Mouse (Mus musculus): ENCODE data around the gene Prokr1.
"Not testable (repeated sequence)": the region's sequence is repeated elsewhere in the genome, so short reads cannot be mapped to it uniquely, and the experiment has no call there.

The Prokr1 gene

DNA sequence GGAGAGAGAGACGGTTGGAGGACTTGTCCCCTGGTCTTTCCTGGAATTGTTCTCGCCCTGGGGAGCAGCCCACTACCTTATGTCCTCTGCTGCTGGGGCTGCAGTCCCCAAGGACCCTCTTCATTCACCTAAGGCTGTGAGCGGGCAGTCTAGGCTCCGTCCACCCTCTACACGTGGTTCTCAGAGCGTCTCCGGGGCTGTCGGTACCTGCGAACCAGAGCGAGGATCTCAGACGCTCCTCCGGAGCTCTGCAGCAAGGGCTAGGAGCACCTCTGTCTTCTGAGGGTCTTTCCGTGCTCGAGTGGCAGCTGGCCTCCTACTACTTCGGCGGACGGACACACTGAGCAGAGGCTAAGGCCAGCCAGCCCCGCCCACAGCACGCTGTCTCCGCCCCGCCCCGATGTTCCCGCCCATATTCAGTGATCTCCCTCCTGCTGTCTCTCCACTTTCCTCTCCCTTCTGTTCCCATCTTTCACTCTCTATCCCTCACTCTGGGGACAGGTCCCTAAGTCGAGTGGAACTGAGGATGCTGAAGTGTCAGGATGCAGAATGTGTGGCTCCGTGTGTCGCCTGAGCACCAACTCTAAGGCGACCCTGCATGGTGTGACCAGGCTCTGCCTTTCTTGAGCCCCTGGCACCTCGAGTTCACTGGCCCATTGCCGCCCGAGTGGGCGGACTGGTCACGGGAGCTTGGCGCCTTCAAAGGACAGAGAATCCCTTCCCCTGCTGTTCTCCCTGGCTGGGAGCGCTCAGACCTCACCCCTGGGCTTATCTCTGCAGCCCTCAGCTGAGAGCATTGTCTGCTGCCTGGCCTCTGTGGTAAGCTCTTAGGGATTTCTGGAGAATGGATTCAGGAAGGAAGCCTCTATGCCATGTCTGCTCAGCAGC, at the start of gene Prokr1:
Gene Prokr1, minus strand, starts transcription at position 350 of the 888 bp plus-strand sequence.
- DNase-seq (ENCODE audit: low read depth, low spot score): peak; percentile 59

DNA sequence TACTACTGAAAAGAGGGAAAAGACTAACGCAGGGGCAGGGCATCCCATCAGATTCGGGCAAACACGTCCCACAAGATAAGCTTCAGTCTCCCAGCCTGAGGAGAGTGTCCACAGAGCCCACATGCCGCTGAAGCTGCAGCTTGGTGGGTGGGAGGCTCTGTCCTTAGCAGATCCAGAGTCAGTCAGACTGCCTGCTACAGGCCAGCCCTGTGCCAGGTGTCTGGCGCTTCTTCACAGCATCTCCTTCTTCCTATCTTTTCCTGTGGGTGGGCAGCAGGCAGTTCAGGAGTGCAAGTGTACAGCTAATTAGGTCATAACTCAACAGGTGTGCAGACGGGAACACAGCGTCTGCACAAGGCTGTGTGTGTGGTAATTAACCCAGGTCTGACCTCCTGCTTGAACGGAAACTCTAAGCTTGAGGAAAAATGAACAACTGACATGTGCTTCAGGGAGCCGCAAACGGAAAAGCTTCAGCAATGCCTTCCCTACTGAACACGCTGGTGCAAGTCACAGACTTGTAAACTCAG, 47.7 kb upstream of the Prokr1 start:
- peak; percentile 16 for DNase-seq (ENCODE audit: low read depth, low spot score)

DNA sequence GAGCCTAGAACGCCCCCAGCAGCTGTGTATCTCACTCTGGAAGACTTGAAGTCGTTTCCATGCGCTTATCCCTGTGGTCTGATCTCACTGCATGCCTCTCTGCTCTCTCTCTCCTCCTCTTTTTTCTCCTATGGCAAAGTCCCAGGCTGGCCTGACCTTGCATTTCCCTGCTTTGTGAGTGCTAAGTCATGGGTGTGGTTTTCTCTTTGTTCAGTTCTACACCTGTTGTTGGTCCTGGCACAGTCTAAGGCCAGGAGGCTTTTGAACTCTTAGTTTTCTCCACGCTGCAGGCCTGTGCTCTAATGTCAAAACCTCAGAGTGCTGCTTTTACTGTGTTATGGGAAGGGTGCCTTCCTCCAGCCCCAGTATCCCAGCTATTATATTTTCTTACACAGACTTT, 41.6 kb upstream of the Prokr1 start:
- no peak for DNase-seq (ENCODE audit: low read depth, low spot score)

DNA sequence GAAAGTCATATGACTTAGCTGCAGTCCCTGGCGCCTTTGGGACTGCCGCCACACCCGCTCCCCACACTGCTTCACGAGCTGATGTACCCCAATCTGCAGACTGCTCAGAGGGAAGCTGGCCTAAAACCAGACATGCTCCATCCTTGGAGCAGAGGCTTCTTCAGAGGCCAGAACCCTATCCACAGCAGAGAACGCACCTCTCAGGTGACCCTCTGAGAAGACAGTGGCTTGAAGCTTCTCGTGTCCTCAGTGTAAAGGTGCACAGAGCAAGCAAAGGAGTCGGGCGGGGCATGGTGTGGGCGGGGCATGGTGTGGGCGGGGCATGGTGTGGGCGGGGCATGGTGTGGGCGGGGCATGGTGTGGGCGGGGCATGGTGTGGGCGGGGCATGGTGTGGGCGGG, 38.4 kb upstream of the Prokr1 start:
- DNase-seq (ENCODE audit: low read depth, low spot score): not testable (repeated sequence)

DNA sequence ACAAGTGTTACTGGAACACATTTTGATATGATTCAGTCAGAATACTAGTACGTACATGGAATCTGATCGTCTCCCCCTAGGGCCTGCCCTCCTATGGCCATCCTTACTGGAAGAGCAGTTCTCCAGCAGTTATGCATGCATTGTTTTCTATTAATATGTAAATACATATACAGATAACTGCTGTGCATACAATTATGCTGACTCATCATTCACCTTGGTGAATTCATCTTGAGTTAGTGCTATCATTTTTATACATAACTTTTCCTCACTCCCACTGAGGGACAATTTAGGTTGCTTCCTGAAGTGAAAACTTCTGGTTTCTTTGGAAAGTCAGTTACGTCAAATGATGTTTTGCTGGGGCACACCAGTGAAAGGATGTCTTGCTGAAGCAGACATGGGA, 32.6 kb upstream of the Prokr1 start:
- no peak for DNase-seq (ENCODE audit: low read depth, low spot score)

DNA sequence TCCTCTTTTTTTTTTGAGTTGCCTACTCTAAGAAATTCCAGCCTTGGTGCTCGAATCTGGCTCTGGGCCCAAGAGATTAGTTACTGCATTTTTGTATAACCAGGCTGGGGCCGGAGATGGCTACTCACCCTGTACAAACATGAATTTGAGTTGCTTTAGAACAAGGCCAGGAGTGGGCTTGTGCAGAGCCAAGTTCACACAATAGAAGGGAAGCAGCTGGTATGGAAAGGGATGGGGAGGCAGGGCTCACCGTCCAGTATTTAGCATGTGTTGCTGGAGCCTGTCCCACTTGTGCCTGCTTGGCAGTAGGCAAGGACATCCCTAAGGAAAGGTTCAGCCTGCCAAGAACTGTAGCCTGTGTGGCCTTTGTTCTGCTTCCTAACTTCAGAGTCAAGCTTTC, 30.7 kb upstream of the Prokr1 start:
- no peak for DNase-seq (ENCODE audit: low read depth, low spot score)

DNA sequence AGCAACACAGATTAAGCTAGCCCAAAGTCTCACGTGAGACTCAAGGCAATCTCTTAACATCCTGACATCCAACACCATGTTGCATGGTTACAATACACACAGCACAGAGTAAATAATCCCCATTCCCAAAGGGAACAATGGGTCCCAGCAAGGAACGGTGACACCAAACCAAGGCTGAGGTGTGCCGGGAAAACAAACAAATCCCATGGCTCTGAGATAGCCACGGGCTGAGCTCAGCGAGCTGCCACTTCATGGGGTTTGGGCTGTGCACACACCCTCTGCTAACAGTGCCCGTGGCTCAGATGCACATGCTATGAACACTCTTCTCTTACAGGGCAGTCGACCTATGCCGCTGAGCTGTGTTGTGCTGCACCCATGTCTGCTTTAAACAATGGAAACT, 27.5 kb upstream of the Prokr1 start:
- DNase-seq (ENCODE audit: low read depth, low spot score): no peak

DNA sequence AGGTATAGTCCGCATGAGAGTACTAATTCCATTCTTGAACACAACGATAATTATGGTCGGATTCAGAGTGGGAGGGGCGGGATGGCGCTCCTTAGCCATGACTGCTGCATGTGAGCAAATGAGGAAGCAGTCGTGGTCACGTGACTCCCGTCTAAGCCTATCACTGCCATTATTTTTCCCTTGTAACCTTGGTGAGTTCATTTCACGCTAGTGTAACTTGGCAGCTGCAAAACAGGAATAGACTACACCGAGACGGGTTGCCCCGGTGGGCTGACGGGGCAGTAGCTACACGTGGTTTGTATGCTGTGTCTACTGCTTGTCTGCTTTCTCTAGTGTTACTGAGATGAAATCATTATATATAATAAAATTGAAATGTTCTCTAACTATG, 25.1 kb upstream of the Prokr1 start:
- no peak for DNase-seq (ENCODE audit: low read depth, low spot score)

DNA sequence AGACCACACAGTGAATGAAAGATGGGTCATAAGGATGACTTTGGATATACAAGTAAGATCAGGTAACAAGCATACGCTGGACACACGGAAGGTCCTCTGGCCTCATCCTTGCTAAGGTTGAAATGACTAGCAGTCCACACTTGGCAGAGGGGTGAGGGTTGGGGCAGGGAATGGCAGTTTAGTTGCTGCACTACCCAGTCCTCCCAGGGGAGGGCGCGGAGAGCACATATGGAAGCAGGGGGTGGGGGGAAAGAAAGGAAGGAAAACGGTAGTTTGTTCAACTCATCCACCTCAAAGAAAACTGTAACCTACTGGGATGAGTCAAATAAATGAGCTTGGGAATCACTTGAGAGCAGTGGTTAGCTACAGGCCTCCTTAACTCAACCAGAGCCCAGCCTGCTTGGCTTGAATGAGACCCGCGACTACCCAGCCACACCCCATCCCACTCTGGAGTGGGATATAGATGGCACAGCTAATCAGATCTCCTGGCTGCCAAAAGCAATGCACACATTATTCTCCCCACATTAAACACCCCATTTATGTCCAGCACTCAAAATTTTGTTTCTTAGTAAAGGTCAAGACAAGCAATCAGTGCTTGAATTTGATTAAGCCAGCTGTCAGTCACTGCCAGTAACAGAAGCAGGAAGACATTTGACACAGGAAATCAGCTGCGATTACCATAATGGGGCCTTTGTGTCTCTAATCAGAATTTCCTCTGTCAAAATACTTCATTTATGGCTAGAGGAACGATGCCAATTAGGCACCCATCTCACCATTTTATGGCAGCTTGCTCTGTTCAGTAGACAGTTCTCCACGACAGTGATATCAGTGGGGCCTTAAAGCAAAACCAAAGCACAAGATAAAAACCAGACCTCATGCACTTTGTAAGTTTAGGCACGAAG, 24.5 kb upstream of the Prokr1 start:
- no peak for DNase-seq (ENCODE audit: low read depth, low spot score)

DNA sequence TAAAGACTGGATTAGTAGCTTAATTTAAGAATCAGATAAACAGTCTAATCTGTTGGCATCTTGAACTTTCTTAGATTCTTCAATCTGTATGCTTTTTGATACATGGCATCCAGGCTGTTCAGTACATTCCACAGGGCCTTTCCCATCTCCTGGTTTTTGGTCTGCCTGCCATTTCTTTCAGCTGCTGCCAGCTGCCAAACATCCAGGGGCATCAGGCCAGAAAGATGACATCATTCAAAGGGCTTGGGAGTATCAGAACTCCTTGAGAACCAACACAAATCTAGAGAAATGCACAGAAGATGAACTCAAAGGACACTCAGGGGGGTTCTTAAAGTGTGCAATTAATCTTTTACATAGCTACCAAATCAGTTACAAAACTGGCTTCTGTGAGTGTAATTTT, 9.3 kb upstream of the Prokr1 start:
- DNase-seq (ENCODE audit: low read depth, low spot score): no peak

DNA sequence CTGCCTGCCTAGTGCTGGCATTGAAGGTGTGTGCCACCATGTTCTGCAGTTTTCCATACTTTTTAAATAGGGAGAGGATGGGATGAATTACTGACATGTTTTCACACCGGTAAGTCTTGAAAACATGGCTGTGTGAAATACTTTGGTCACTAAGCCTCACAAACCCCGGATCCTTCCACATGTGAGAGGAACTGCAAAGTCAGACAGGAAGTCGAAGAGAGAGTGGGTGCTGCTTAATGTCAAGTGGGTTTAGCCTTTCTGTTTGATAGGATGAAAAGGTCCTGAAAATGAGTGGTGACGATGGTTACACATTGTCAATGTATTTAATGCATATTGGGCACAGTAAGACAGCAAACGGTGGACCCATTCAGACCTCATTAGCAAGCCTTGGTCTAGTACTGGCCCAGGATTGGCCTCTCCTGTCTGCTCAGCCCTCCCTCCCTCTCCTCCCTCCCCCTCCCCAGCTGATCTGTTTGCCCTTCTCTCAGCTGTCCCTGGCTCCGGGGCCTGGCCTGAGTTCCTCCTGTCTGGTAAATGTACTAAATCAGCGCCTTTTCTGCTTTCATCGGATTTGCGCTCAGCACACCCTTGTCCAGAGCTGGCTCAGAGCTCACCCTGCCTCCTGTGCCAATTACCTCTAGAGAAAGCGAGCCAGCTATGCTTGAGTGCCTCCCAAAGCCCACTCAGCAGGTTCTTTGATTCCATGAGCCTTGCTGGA, 6.7 kb upstream of the Prokr1 start:
- DNase-seq (ENCODE audit: low read depth, low spot score): peak; percentile 47

DNA sequence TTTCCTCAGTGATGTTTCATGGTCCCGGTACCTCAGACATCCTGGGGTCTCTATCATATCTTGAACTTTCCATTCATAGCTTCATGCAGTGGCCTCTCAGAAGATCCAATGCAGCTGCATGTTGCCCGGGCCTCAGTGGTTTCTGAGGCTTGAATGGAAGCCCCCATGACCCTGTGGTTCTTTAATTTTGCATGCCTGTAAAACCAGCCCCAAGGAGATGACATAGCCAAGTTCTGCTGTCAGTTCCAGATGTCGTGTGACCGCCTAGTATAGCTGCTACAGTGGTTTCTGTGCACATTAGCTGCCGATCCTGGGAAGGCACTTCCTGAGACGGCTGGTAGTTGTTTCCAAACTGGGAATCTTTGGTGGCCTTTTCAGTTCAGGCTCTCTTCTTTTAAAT, 3.6 kb upstream of the Prokr1 start:
- no peak for DNase-seq (ENCODE audit: low read depth, low spot score)

DNA sequence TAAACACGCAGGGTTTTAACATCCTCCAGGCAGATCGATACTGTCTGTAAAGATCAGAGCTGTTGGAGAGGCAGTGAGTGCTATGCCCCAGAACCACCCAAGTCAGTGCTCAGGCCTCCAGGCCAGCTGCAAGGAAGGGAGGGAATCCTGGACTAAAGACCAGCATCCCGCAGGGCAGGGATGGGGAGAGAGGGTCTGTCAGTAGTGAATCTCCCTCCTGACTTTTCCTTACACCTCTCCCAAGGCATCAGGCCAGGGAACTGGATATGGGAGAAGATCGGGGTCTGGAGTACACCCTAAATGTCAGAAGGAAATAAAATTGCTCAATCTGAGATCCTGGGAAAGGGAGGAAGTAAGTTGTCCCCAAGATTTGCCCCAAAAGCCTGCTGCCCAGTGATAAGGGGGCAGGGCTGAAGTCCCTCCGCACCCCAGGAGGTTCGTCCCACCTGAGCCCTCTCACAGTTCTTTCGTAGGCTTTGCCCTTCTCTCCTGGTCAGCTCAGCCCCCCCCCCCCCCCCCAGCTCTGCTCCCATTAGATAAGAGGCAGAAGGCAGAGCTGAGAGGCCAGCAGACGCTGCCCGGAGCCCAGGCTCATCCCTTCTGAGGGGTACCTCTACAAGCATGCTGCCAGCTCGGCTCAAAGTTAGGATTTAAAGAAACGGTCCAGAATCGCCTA, 687 bp downstream of the Prokr1 start:
- DNase-seq (ENCODE audit: low read depth, low spot score): no peak

DNA sequence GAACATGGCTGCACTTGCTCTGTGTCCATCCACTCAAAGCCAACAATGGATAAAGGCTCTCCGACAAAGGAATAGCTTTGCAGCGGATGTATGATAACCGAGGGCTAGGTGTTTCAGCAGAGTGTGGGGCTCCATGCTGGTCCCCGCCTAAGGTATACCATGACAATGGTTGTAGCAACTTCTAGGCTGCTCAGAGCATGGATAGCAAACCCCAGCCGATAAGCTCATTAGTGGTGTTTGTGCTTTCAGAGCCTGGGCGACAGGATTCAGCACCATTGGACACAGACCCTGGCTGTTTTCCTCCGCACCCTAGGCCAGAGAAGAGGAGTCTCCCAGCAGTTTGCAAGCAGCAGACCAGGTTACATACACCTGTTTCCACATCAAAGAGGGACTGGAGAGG, 6.6 kb downstream of the Prokr1 start:
- DNase-seq (ENCODE audit: low read depth, low spot score): no peak

DNA sequence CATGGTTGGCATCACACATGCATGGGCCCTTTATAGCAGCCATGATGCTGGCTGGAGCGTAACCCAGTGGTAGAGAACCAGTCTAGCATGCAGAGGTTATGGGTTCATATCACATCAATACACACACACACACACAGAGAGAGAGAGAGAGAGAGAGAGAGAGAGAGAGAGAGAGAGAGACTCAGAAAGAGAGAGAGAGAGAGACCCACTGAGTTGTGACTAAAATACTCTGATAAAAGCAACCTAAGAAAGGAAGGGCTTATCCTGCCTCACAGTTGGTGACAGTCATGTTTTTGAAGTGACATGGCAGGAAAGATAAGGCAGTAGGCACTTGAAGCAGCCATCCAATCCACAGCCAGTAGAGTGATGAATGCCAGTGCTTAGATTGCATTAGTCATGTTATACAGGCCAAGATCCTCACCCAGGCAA, 7.3 kb downstream of the Prokr1 start:
- DNase-seq (ENCODE audit: low read depth, low spot score): no peak

DNA sequence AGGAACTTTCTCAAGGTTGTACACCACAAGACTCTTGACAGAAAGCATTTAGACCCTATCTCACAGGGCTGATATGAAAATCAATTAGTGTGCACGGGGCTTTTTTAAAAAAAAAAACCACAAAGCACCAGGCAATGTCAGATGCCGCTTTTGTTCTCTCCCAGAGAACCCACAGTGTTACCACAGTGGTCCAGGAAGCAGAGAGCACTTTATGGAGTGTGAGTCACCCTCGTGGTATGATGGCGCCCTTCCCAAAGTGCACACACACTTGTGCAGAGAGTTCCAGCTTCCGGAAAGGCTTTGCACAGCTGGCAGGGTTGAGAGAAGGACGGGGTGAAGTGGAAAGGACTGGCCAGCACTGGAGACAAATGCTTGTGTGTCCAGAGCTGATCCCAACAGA, 8.1 kb downstream of the Prokr1 start:
- no peak for DNase-seq (ENCODE audit: low read depth, low spot score)

DNA sequence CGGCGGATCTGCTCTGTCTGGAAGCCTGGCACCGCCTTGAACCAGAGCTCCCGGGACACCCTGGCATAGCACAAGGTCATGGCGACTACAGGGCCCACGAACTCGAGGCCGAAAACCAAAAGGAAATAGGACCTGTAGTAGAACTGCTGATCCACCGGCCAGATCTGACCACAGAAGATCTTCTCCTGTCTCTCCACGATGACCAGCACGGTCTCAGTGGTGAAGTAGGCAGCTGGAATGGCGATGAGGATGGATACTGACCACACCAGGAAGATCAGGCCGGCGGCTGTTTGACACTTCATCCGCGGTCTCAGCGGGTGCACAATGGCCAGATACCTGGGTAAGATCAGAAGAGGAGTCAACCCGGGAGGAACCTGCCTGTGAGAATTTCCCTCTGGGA, 9.0 kb downstream of the Prokr1 start:
- no peak for DNase-seq (ENCODE audit: low read depth, low spot score)

DNA sequence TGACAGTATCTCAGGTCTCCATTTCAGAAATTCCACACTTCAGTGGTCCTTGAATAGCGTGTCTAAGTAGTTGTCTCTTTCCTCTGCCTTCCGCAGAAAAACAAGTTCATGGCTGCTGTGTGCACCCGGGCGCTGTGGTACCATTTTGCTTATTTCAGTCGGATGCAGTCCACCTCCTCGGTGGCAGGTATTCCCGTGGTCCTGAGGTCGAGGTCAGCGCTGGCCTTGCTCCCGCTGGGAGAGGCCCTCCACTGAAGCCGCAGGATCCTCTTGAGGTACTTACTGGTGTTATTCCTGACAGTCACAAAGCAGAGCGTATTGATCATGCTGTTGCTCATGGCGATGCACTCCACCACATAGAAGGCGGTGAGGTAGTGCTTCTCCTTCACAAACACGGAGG, 9.5 kb downstream of the Prokr1 start:
- DNase-seq (ENCODE audit: low read depth, low spot score): no peak

DNA sequence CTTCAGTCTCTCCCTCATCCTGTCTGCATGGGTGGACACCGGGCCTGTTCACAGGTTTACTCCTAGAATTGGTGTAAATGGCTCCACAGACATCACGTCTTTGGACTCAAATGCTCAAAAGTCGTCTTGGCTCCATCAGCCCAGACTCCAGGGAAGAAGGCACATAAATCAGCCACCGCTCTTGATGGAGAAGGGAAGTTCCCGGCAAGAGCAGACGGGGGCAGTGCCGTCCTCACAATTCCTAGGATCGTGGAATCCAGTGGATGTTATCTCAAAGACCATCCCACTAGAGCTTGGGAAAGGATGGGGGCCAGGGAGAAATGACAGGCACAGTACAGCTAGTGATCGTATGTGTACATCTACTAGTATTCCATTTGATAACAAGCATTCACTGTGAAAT, 12.3 kb downstream of the Prokr1 start:
- DNase-seq (ENCODE audit: low read depth, low spot score): peak; percentile 46

DNA sequence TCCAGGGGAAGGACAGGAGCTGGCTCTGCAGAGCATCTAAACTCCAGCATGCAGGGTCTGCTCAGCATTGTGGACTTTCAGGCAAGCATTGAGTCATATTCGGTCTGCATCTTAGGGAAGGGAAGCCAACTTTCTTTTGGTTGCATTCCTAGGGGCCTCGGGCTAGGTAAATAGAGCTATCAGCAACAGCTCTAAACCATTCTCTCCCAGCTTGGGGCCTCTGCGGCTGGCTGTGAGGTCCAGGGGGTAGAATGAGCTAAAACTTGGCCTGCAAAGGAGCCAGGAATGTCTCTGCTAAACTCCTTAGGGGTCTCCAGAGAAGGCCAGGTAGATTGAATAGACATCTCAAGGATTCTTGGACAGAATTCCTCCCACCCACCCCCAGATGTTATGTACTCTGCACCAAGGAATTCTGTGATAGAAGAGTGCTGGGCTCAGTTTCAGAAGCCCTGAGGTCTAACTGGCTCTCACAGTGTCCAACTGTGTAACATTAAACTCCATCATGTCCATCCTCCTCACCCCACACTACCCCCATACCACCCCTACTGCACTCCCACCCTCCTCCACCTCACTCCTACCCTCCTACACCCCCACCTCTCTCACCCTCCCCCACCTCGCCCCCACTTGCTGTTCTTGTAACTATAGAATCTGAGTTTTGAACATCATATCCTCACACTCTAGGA, 13.8 kb downstream of the Prokr1 start:
- no peak for DNase-seq (ENCODE audit: low read depth, low spot score)

DNA sequence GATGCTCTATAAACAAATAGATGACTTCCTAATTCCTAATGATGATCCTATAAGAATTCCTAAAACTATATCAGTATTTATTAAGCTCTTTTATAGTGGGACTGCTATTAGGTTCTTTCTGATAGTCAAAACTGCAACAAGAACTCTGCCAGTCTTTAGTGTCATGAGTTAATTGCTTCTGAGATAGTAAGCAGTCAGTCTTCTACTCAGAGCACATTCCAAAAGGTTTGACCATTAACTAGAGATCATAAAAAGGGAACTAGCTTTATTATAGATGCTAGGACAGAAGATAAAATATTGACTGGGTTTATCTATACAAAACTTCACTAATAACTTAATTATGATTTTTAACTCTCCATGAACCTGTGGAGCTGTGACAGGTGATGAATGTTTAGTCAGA, 18.7 kb downstream of the Prokr1 start:
- DNase-seq (ENCODE audit: low read depth, low spot score): not testable (repeated sequence)
